Mouse (Mus musculus) embryonic facial prominence, embryonic 10.5 days (tissue): ENCODE measurements around the gene Trpv2. TPM values are rescaled to one million over a fixed set of nuclear protein-coding genes. Genes with fewer than 3 reads are reported as not detected.

Experiments
- DNase-seq: peaks from one replicate; pipeline ENCODE4 v3.0.0-alpha.2; 2017; ENCODE audit warnings: low spot score
- H3K27ac ChIP-seq: fragments of 300-500 bp; sonication (generic); replicated peaks from 2 replicates; pipeline ENCODE4 v1.5.1; 2016; ENCODE audit warnings: mild to moderate bottlenecking
- H3K27me3 ChIP-seq: fragments of 300-500 bp; sonication (generic); replicated peaks from 2 replicates; pipeline ENCODE4 v1.6.1; 2016; ENCODE audit warnings: low read depth, mild to moderate bottlenecking; ENCODE audit not compliant: poor library complexity, severe bottlenecking
- H3K36me3 ChIP-seq: fragments of 300-500 bp; sonication (generic); replicated peaks from 2 replicates; pipeline ENCODE4 v1.6.1; 2016; ENCODE audit warnings: mild to moderate bottlenecking, moderate library complexity
- H3K4me1 ChIP-seq: fragments of 300-500 bp; sonication (generic); 2 replicates; pipeline ENCODE4 v1.6.1; 2016
- H3K4me3 ChIP-seq: fragments of 300-500 bp; sonication (generic); 2 replicates; pipeline ENCODE4 v1.5.1; 2016; ENCODE audit warnings: mild to moderate bottlenecking, moderate library complexity
- H3K9me3 ChIP-seq: fragments of 300-500 bp; sonication (generic); 2 replicates; pipeline ENCODE4 v1.6.1; 2016; ENCODE audit warnings: mild to moderate bottlenecking
- WGBS: fragments of 180-500 bp; shearing (Covaris S2); methylation state at CpG from one replicate; pipeline ENCODE4 v1.1.7; 2016; 5-methylcytosine and 5-hydroxymethylcytosine counted together
- polyA plus RNA-seq: library from polyadenylated mRNA; unstranded; fragments of >200 nt; fragmentation: Nextera tagmentation; extraction: Ambion mirVana; gene quantifications from 2 replicates; pipeline ENCODE4 v1.2.1, GENCODE M21; 2016

The Trpv2 gene
- polyA plus RNA-seq = 2.6 and 3.8 TPM in 2 replicates

DNA sequence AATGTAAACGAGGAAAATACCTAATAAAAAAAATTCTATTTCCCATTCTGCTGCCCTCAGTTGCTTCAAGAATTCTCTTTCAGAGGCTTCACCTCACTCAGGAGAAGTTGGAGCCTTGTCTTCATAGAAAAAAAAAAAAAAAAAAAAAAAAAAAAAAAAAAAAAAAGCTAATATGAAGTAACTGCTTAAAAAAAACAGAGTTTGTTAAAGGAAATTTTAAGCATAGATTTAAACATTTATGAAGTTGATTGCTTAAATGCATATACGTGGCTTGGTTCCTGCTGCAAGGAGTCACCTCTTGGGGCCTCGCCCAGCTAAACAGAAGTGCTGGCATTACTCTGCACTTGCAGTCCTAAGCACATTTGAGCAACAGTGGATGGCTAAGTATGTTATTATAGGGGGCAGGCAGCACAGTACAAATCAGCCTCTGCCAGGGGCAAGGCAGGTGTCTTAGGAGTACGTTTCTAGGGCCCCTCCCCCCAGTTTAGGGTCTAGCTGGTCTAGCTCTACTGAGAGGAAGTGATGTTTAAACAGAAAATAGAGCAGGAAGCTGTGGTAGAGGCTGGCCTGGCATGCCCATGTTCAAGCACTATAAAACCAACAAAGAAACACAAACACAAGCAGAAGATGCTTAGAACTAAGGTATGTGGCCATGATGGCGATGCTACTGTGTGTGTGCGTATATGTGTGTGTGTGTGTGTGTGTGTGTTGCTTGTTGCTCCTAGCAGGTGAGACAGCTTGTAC lies at the start of gene Trpv2:
Trpv2 (plus strand) TSS at position 528 of the 744 bp plus-strand sequence.
- WGBS = 82% methylated on average over 6 of the region's 6 CpGs
- DNase-seq = no peak
- H3K9me3 ChIP-seq = no peaks in the 10 kb centered on the region
- H3K27ac ChIP-seq = no peak within 1 kb of the TSS
- peaks cover 31% of the 10 kb centered on the region for H3K27me3 ChIP-seq
- peak within 1 kb of the TSS; percentile 67 for H3K4me3 ChIP-seq
- H3K4me1 ChIP-seq = peaks cover 14% of the 10 kb centered on the region
- H3K36me3 ChIP-seq = no peaks in the 10 kb centered on the region

DNA sequence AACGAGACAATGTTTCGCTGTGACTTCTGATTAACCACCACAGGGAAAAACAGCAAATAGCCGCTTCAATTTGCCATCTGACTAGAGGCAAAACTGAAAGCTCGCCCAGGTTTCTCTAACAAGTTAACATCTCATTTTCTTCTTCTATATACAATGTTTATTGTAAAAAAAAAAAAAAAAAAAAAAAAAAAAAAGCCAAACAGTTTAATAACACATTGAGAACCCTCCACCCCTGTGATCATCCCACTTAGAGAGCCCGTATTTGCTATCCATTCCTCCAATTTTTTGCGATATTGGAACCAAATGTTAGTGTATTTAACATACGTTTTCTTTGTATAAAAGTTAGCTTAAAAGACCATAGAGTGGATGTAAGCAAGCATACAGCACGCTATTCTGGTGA lies 37.2 kb upstream of the Trpv2 start:
- peaks cover 24% of the 10 kb centered on the region for H3K4me1 ChIP-seq
- peaks cover 19% of the 10 kb centered on the region for H3K36me3 ChIP-seq
- H3K27me3 ChIP-seq = peaks cover 41% of the 10 kb centered on the region
- H3K4me3 ChIP-seq = no peak overlapping the region
- DNase-seq = no peak
- no peaks in the 10 kb centered on the region for H3K9me3 ChIP-seq
- 85% methylated on average over 8 of the region's 8 CpGs for WGBS
- no peak overlapping the region for H3K27ac ChIP-seq

DNA sequence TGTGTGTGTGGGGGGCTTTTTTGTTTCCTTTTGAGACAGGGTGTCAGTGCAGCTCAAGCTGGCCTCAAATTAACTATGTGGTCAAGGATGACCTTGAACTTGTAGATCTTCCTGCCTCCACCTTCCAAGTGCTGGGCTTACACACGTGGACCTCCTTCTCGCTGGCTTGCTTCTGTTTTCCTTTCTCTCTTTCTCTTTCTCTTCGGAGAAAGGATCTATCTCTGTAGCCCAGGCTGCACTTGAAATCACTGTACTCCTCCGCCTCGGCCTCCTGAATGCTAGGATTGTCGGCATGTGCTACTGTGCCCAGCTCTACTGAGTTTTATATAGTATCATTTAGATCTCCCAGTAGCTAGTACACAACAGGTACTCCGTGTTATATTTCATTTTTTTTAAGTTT lies 36.7 kb upstream of the Trpv2 start:
- Histone ChIP-seq H3K4me3 (peak overlapping the region; percentile 87), H3K36me3 (peaks cover 14% of the 10 kb centered on the region), H3K27me3 (peaks cover 41% of the 10 kb centered on the region), H3K9me3 (no peaks in the 10 kb centered on the region), H3K27ac (no peak overlapping the region), H3K4me1 (peaks cover 24% of the 10 kb centered on the region)
- DNase-seq = no peak
- 37% methylated on average over 7 of the region's 7 CpGs for WGBS

DNA sequence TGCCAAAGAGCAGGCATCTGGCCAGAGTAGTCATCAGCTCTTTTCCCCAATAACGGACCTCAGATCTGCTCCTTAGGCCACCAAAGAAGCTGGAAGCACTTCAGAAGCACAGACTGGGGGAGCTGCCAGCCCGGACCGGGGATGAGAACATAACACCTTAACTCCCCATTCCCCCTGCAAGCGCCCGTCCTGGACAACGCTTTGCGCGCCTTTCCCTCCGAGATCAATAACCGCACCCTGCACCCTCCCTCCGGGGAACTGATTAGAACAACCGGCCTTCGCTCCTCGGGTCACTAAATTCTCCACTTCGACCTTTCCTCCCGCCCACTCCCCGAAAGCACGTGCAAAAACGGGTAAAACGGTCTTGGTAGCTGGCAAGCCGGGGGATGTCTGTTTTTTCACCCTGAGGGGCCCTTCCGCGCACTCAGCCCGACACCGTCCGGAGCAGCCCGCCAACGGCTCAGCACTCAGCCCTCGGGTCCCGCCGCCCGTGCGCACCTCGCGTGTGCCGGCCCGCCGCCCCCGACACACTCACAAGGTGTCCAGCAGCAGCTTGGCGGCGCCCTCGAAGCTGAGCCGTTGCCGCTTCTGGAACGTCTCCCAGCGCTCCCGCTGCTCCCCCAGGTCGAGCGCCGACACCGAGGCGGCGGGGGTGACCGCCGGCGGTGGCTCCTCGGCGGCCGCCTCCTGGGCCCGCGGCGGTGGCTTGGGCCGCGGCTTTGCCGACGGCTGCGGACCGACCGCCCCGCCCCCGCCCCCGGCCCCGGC lies 35.8 kb upstream of the Trpv2 start:
- peaks cover 8% of the 10 kb centered on the region for H3K36me3 ChIP-seq
- peaks cover 41% of the 10 kb centered on the region for H3K27me3 ChIP-seq
- peaks cover 24% of the 10 kb centered on the region for H3K4me1 ChIP-seq
- peak overlapping the region; percentile 87 for H3K4me3 ChIP-seq
- WGBS = under 1% methylated on average over 73 of the region's 73 CpGs
- peak; percentile 75 for DNase-seq
- H3K9me3 ChIP-seq = no peaks in the 10 kb centered on the region
- H3K27ac ChIP-seq = peak overlapping the region; percentile 93

DNA sequence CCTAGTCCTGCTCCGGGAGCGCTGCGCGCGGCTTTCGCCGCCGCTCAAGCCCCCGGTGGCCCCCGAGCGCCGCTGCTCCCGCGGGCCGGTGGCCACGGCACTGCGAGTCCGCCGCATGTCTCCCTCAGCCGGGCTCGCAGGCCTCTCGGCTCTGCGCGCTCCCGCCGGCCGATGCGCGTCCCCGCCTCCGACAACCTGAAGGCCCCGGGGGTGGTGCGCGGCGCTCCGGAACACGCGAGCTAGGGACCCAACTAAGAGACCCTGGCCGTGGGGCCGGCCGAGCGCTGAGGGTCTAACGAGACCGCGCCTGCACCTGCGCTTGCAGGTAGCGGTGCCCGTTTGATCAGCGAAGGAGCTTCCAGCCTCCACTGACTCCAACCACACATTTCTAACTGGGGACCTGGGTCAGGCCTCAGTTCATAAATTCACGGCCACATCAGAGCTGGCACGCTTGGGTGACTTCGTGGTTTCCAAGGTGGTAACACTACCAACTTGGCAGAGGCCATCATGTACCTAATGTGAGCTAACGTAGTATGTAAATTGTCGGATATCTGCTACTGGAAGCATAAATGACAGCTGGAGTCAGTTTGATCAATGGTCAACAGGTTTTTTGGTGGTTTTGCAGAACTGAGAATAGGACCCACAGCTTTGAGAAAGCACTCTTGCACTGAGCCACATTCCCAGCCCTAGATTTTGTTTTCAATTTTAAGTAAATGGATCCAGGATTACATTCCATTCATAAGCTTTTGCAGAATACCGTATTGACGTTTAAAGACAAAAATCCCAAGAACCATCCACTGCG lies 35.0 kb upstream of the Trpv2 start, which contains the start of gene Cenpv:
Cenpv (minus strand) TSS at position 173 of the 802 bp plus-strand sequence.
- peak; percentile 78 for DNase-seq
- WGBS = 6% methylated on average over 57 of the region's 57 CpGs
- no peaks in the 10 kb centered on the region for H3K9me3 ChIP-seq
- H3K27ac ChIP-seq = peak within 1 kb of the TSS; percentile 93
- H3K4me3 ChIP-seq = peak within 1 kb of the TSS; percentile 87
- H3K27me3 ChIP-seq = peaks cover 41% of the 10 kb centered on the region
- H3K4me1 ChIP-seq = peaks cover 18% of the 10 kb centered on the region
- peaks cover 8% of the 10 kb centered on the region for H3K36me3 ChIP-seq

DNA sequence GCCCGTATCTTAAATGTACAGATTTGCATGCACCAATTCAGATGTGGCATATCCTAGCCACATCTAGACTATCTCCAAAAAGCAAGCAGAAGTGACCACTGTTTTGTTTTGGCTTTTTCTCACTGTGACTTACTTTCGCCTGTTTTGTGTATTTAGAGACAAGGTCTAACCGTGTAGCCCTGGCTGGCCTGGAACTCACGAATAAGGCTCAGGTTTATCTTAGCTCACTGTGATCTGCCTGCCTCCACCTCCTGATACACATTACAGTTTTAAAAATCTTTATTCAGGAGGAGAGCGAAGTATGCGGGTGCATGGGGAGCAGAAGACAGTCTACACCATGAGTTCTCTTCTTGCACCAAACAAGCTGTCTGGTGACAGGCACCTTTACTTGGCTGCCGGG lies 34.1 kb upstream of the Trpv2 start:
- Histone ChIP-seq H3K4me3 (no peak overlapping the region), H3K27me3 (peaks cover 41% of the 10 kb centered on the region), H3K36me3 (peaks cover 6% of the 10 kb centered on the region), H3K4me1 (peaks cover 18% of the 10 kb centered on the region), H3K27ac (no peak overlapping the region), H3K9me3 (no peaks in the 10 kb centered on the region)
- 81% methylated on average over 7 of the region's 7 CpGs for WGBS
- no peak for DNase-seq

DNA sequence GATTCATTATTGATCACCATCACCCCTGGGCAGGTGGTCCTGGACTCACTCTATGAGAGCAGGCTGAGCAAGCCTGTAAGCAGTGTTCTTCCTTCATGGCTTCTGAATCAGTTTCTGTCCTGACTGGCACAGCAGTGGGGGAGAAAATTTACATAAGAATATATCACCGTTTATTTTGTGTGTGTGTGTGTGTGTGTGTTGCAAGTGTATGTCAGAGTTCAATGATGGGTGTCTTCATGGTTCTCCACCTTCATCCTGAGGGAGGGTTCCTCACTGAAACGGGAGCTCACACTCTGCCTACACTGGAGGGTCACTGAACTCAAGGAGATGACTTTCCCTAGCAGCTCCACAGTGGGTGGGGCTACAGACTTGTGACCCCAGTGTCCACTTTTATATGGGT lies 33.3 kb upstream of the Trpv2 start:
- Histone ChIP-seq H3K27ac (no peak overlapping the region), H3K4me3 (no peak overlapping the region), H3K27me3 (peaks cover 41% of the 10 kb centered on the region), H3K36me3 (no peaks in the 10 kb centered on the region), H3K9me3 (no peaks in the 10 kb centered on the region), H3K4me1 (peaks cover 18% of the 10 kb centered on the region)
- no peak for DNase-seq
- WGBS = 68% methylated on average over 2 of the region's 2 CpGs

DNA sequence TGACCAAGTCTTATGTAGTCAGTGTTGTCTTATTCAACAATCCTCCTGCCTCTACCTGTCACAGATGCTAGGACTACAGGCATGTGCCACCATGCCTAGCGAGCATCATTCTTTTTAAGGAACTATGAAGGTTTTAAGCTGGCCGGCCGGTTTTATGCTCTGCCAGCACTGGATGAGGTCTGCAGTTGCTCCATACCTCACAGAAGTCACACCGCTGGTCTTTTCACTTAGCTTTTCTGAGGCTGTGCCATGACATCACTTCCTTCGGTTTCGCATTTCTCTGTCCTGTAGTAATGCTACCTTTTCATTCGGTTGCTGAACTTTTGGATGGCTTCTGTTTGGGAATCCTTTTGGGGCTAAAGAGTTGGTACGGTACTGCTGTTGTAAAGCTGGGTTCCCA lies 32.7 kb upstream of the Trpv2 start:
- H3K27me3 ChIP-seq = peaks cover 41% of the 10 kb centered on the region
- H3K9me3 ChIP-seq = no peaks in the 10 kb centered on the region
- H3K4me1 ChIP-seq = peaks cover 18% of the 10 kb centered on the region
- H3K4me3 ChIP-seq = no peak overlapping the region
- WGBS = 78% methylated on average over 8 of the region's 8 CpGs
- no peak for DNase-seq
- no peaks in the 10 kb centered on the region for H3K36me3 ChIP-seq
- no peak overlapping the region for H3K27ac ChIP-seq

DNA sequence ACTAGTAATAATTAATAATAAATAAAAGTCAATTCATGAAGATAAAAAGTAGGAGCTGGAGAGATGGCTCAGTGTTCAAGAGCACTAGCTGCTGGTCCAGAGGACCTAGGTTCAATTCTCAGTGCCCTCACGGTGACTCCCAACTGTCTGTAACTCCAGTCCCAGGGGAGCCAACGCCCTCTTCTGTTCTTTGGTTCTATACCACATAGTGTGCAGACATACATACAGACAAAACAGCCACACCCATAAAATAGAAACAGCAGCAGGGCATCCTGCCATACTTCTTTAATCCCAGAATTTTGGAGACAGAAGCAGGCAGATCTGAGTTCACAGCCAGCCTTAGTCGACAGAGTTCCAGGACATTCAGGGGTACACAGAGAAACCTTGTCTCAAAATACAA lies 30.3 kb upstream of the Trpv2 start:
- DNase-seq = no peak
- Histone ChIP-seq H3K27ac (no peak overlapping the region), H3K4me3 (no peak overlapping the region), H3K9me3 (no peaks in the 10 kb centered on the region), H3K36me3 (no peaks in the 10 kb centered on the region), H3K27me3 (peaks cover 27% of the 10 kb centered on the region), H3K4me1 (peaks cover 9% of the 10 kb centered on the region)
- 90% methylated on average over 3 of the region's 3 CpGs for WGBS

DNA sequence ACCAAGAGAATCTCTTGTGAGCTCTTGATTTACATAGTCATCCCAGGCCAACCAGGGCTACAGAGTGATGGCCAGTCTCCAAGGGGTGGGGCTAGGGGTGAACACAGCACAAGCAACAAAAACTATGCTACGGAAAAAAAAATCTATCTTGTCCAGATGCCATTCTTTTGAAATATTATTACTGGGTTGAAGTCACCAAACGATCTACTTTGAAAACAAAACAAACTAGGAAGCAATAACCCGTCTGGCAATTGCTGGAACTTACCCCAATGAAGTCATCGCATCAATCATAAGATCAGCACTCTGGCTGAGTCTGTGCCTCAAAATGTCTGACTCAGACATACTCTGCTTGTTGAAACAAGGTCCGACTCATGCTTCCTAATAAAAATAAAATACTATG lies 24.5 kb upstream of the Trpv2 start:
- H3K4me3 ChIP-seq = peak overlapping the region; percentile 77
- H3K27me3 ChIP-seq = no peaks in the 10 kb centered on the region
- no peaks in the 10 kb centered on the region for H3K9me3 ChIP-seq
- H3K36me3 ChIP-seq = peaks cover 22% of the 10 kb centered on the region
- H3K4me1 ChIP-seq = peaks cover 26% of the 10 kb centered on the region
- H3K27ac ChIP-seq = peak overlapping the region; percentile 100
- no peak for DNase-seq
- WGBS = 36% methylated on average over 5 of the region's 5 CpGs

DNA sequence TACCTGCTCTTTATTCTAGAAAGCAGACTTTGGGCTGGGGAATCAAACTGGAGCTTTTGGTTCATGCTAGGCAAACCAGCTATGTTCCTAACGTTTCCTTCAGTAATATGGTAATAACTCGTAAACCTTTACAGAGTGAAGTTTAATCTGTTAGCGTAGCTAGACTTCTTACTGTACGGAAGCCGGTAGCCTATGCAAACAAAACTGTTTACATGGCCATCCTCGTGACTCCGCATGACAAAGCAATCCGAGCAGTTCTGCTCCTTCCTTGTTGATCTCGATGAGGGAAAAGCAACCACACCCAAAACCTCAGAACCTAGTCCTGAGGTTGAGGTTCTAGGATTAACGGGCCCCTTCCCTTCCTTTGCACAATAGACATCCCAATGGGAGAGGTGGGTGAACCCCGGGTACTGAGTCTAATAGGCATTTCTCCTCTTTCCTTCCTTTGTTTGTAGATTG lies 24.0 kb upstream of the Trpv2 start:
- peak overlapping the region; percentile 77 for H3K4me3 ChIP-seq
- 8% methylated on average over 11 of the region's 11 CpGs for WGBS
- no peaks in the 10 kb centered on the region for H3K9me3 ChIP-seq
- H3K27me3 ChIP-seq = no peaks in the 10 kb centered on the region
- H3K4me1 ChIP-seq = peaks cover 28% of the 10 kb centered on the region
- peaks cover 27% of the 10 kb centered on the region for H3K36me3 ChIP-seq
- no peak for DNase-seq
- H3K27ac ChIP-seq = peak overlapping the region; percentile 100

DNA sequence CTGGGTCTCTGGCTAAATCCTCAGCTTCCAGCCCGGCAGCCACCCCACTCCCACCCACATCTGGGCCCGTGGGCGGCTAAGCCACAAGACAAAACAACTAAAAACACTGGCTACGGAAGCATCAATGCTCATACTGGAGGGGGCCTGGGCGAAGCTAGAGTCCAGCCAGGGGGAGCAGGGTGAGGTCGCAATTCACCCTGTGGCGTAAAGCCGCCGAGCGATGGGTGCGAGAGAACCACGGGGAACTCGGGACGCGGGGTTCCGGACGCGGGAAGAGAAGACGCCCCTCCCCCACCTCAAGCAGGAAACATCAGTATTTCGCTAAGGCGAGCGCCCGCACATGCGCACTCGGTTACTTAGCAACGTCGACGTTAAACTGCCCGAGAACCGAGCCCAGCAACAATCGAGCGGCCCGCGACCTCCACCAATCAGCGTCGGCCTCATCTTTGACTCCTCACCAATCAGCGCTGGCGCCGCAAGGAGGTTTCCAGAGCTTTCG lies 23.5 kb upstream of the Trpv2 start, which contains the start of gene Ubb:
Ubb (plus strand) TSS at position 445 of the 499 bp plus-strand sequence.
- H3K4me1 ChIP-seq = peaks cover 28% of the 10 kb centered on the region
- H3K4me3 ChIP-seq = peak within 1 kb of the TSS; percentile 77
- H3K27me3 ChIP-seq = no peaks in the 10 kb centered on the region
- DNase-seq = peak; percentile 99
- peaks cover 32% of the 10 kb centered on the region for H3K36me3 ChIP-seq
- peak within 1 kb of the TSS; percentile 100 for H3K27ac ChIP-seq
- no peaks in the 10 kb centered on the region for H3K9me3 ChIP-seq
- under 1% methylated on average over 40 of the region's 40 CpGs for WGBS
